Mouse (Mus musculus) spleen, postnatal 4 days (tissue): Measurements from ENCODE around the gene Rasal1.

ENCODE experiments used
- DNase-seq, 2 experiments: peaks; one replicate each; pipeline ENCODE4 v3.0.0; 2022; ENCODE audit warnings: low spot score in 2 of 2

Rasal1 gene

DNA sequence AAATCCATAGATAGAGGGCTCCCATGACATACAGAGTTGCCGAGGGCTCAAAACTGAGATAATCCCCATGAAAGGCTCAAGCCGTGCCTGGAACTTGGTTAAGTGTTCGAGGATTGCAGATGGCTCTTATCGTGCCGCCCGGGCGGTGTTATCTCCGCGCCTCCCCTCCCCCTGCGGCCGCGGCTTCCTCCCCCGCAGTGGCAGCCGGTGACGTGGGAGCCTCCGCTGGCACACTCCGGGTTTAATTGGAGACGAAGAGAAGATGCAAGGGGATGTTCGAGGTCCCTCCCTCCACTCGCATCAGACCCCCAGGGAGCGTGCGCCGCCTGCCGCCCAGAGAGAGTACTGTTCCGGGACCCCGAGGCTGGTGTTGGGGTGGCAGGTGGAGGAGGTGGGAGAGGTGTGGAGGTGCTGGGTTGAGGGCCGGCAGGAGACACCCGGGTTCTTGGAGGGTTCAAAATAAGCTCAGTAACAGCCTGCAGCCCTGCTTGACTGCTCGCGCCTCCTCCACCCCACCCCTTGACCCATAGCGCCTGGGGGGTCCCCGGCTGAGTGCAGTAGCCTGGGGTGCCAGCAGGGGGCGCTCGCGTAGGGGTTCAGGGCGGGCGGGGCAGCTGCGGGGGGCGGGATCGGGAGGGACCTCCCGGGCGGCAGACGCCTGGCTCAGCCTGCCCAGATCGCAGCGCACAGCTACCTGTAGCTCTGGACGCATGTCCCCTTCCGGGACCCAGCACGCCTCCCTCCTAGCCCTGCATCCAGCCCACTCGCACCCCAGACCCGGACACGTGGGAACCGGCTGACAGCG, at the start of gene Rasal1:
Gene Rasal1 (plus strand): TSS at position 244 of the 805 bp plus-strand sequence.
- peak; percentile 64 to 89 for DNase-seq

DNA sequence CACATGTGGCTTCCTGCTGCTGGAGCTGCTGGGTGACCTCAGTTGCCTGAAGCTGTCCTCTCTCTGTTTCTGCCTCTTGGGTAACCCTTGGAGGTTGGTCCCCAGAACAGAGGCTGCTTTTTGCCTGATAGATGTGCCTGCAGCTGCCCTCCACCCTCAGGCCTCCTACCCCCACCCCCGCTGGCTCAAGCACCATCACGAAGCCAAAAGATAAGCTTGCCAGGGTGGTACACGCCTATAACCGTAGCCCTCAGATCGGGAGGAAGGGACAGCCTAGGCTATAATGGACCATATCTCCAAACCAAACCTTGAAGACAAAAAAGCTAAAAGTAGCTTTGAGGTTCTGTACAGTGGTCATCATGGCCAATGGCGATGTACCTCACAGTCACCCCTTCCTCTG, 49.0 kb upstream of the Rasal1 start:
- peak in 1 of 2 experiments; percentile 53 for DNase-seq

DNA sequence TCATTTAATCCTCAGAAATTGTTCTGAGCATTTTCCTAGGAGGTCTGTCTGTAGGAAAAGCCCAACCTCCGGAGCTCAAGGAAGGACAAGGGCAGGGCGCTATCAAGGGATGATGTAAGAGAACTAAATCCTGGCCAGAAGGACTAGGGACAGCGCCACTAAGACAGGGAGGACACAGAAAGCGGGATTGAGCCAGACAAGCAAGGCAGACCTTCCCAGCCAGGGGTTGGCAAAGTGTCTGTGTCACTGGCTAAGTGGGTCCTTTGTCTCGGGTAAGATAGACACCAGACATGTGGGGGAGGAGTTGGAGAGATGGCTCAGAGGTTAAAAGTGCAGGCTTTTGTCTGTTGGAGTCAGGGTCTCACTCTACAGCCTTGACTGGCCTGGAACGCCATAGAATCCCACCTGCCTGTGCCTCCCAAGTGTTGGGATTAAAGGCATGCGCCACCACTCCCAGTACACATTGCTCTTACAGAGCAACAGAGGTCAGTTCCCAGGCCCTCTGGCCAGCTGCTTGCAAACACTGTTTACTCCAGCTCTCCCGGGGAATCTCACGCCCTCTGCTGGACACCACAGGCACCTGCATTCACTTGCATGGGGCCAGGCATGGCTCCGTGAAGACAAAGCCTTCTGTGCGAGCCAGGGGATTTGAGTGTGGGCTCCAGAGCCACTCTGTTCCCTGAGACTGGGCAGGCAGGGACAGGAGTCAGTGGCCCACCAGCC, 47.5 kb upstream of the Rasal1 start:
- peak in 1 of 2 experiments; percentile 79 for DNase-seq

DNA sequence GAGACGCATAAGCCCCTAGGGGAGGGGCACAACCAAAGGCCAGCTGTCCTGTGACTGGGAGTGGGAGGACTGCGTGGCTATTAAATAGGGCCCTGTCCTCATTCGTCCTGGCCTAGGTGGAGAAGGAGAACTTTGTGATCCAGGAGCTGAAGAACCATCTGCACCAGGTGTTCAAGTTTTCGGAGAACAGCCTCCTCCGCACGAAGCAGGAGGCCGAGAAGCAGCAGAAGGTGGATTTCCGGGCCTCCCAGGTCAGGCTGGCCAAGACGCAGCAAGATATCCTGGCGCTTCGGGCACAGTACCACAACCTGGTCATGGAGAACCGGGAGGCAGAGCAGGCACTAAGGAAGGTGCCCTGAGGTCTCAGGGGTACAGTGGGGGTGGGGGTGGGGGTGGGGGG, 46.4 kb upstream of the Rasal1 start:
- DNase-seq, result no peak

DNA sequence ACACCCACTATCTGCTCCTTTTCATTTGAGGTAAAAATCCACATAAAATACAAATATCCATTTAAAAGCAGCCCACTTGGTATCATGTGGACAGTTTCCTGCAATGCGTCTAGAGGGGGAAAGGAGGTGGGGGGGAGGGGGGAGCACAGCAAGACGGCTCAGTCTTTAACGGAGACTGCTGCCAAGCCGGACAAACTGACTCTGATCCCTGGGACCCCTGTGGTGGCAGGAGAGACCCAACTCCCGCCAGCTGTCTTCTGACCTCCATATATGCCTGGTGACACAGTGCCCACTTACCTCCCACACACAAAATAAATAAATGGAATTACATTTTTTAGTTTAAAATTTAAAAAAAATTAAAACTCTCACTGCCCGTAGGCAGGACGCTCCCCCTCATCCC, 45.1 kb upstream of the Rasal1 start:
- no peak for DNase-seq

DNA sequence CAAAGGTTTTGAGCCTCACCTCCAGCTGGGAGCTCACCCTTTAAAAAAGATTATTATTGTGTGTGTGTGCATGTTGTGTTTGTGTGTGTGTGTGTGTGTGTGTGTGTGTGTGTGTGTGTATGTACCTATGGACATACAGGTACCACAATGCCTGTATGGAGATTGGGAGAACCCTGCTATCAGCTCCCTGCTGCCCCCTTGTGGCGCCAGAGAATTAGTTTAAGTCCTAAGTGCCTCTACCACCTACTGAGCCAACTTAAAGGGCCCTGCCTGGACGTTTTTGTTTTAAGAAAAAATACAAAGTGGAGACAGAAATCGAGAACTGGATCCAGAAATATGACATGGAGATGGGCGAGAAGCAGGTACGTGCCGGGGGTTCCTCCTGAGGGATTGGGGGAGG, 43.8 kb upstream of the Rasal1 start:
- peak; percentile 86 to 96 for DNase-seq

DNA sequence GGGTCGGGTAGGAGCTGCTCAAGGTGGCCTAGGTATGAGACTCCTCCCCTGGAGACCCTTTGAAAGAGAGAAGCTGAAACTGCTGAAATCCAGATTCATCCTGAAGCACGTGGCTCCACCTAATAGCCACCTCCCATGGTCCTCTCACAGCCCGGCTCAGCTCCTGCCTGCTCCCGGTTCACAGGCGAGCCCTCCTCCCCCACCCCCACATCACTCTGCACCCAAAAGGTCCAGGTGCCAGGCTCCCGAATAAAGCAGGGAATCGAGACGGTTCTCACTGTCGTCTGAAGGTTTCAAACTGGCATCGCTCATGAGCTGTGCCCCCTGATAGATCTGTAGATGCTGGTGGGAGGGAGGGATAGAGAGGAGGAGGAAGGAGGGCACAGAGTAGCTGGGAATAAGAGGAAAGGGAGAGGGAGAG, 43.4 kb upstream of the Rasal1 start:
- DNase-seq, result no peak

DNA sequence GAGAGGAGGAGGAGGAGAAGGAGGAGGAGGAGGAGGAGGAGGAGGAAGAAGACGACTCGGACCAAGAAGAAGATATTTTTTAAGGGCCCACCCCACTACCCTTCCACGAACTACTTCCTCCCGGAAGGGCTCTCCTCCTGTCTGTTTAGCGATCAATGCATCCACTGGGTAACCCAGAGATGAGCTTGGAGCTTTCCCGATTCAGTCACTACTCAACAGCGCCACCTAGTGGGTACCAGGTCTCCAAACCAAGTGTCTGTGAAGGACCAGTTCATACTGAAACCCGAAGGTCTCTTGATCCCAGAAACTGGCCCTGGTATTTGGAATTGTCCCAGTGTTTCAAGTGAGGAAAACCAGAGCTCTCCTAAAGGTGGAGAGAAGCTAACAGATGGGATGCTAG, 42.9 kb upstream of the Rasal1 start:
- peak; percentile 88 to 97 for DNase-seq

DNA sequence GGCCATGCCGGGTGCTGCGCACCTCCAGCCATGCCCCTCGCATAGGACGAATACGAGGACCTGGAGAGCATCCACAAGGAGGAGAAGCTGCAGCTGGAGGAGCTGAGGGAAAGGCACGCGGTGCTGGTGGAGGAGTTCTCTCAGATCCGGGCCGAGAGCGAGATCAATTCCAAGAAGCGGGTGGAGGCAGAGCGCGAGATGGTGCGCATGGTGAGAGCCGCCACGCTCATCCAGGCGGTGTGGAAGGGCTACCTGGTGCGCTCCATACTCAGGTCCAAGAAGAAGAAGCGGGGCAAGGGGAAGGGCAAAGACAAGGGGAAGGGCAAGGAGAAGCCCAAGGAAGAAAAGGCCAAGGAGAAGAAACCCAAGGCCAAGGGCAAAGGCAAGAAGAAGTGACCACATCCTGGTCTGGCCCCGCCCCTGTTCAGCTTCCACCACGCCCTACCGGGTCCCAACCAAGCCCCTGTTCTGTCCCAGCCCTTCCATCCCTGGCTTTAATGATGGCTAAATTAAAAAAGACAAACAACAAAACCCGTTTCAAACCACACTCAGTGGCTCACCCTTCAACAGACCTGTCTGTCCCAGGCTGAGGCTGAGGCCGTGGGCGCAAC, 41.9 kb upstream of the Rasal1 start:
- DNase-seq, result no peak

DNA sequence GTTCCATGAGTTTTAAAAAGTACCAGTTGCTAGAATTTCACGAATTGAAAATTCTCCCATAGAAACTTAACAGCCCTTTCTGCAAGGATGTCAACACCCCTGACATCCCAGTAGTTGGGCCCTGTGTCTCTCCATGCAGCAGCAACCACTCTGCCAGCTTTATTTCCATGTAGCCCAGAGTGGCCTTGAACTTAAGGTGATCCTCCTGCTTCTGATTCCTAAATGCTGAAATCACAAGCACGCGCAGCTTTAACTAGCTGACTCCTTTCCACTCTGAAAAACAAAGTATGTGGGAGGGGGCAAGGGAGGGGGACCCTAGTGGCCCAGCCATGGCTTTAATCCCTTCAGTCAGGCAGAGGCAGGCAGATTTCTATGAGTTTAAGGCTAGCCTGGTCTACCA, 41.3 kb upstream of the Rasal1 start:
- DNase-seq, result no peak

DNA sequence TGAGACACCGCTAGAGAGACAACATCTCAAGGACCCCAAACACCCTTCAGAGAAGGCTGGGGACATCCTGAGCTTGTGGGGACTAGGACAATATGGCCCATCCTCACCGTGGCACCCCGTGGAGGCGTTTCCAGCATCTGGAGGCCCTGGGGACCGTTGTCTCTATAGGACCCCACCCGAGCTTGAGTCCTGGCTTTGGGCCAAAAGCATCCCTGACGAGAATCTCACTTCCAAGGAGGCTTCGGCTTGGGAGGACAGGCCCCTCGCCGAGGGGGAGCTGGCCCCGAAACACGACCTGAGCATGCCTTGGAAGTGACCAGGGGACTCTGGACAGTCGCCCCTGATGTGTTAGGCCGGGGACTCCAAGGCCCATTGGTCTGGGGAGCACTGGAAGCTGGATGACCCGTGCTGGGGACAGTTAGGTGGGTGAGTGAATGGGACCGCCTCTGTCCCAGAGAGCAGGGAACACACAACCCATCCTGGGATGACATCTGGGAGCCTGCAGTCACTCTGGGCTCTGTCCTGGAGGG, 39.3 kb upstream of the Rasal1 start:
- no peak for DNase-seq

DNA sequence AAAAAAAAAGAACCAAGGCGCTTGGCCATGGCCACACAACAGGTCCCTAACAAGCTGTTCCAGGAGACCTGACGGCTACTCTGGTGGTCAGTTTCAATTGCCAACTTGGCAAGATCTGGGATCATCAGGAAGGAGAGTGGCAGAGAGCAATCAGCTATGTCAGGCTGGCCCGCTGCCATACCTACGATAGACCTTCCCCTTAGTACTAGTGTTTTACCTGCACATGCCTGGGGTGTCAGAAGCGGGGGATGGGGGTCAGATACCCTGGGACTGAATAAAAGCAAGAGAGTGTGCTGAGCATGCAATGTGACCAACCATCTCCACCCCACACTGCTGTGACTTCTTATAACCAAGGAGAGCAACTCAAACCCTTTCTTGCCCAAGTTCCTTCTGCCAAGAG, 37.7 kb upstream of the Rasal1 start:
- DNase-seq, result no peak

DNA sequence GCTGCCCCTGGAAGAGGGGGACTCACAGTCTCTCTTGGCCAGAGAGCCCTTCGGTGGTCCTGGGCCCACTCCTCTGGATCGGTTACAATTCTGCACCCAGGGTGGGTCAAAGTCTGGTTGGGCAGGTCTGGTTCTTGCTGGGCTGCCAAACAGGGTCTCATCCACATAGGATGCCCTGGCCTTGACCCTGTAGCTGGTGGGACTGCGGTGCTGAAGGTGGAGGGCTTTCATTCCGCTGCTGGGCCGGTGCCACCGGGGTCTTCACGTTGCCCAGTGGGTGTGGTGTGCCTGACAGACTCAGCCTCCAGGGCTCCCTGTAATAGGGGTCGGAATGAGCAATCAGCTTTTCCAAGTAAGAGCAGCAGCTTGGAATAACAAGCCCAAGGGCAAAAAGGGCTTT, 37.2 kb upstream of the Rasal1 start:
- no peak for DNase-seq

DNA sequence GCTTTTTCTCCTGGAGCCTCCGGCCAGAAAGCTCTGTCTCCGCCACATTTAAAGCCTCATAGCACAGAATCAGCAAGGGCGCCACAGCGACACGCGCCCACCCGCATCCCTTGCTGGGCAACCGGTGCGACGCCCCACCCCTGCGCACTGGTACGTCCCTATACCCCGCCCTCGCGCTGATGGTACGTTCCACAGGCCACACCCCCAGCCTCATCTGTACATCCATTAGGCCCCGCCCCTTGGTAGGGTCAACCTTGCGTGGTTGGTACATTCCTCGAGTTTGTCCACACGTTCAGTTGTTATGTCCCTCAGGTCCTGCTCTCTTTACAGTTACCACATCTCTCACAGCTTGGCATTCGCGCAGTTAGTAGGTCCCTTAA, 36.2 kb upstream of the Rasal1 start, which contains the start of the genes Rita1 and Ddx54:
Gene Rita1 (minus strand): TSS at position 148 of the 380 bp plus-strand sequence.
Gene Ddx54 (plus strand): TSS at position 298 of the 380 bp plus-strand sequence.
- DNase-seq, result peak; percentile 98

DNA sequence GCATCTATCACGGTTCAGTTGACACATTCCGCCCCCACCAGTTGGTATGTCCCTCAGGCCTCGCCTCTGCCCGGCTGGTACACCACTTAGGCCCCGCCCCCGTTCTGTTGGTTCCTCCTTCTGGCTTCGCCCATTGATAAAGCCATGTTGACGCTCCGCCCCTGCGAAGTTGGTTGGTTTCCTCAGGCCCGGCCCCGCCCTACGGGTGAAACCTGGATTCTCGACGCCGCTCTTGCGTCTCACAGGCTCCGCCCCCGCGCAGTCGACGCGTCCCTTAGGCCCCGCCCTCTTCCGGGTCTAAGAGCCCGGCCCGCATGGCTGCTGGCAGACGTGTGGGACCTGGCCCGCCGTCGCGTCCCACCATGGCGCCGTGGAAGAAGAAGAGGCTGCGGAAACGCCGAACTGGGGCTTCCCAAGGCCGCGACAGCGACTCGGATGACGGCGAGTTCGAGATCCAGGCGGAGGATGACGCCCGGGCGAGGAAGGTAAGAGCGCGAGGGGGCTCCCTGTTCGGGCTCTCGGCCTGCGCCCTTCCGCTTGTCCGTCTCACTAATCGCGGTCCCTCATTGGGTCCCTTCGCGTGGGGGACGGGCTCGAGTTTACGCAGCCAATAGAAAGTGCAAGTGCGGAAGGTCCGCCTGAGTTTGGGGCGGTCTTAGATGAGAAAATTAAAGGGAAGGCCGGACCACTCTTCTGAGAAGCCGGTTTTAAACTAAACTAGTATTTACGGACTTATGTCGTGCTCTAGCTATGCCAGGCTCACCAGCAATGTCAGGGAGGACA, 35.6 kb upstream of the Rasal1 start:
- DNase-seq, result peak; percentile 100

DNA sequence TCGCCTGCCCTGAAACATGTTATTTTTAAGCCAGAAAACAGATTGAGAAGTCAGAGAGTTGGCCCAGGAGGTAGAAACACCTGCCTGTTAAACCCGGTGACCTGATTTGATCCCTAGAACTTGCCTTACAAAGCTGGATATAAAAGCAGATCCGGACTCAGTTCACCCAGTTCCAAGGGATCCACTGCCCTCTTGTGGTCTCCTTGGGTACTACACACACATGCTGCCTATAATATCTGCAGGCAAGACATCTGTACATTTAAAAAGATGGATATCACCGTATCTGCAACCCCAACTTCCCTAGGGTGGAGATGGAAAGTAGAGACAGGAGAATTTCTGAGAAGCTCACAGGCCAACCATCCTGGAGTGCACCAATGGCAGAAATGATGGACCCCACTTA, 32.7 kb upstream of the Rasal1 start:
- peak; percentile 54 to 81 for DNase-seq

DNA sequence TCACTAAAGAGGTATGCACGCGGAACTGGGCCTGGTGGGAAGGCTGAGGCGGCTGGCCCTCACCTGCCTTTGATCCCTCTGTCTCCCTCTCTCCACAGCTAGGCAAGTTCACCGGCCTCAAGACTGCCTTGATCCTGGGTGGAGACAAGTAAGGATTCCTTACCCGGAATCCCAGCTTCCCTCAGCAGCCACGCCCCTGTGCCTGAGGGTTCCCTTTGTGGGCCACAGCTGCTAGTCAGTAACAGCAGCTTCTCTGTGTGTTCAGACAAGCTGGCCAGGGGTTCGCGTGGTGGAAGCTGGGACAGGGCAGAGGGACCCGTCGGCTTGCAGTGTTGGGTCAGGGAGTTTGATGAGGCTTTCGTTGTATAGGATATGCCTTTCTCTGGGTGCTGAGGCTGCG, 29.8 kb upstream of the Rasal1 start:
- DNase-seq, result no peak

DNA sequence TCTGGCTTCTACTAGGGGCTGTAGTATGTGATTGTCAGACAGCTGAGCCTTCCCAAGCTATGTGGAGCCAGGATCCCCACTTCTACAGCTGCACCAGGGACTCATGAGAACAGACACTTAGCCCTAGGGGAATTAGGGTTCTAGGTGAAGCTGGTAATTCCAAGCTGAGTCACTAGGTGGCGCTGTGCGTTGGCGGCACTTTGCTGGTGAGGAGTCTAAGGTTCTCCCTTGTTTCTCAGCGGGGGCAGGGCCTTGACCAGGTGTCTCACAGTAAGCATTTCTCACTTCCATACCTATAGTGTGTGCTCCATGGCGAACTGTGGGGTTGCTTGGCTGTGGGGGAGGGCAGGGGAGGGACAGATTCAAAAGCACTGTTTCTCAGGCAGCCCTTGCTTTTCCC, 29.4 kb upstream of the Rasal1 start:
- DNase-seq, result peak; percentile 77 to 94

DNA sequence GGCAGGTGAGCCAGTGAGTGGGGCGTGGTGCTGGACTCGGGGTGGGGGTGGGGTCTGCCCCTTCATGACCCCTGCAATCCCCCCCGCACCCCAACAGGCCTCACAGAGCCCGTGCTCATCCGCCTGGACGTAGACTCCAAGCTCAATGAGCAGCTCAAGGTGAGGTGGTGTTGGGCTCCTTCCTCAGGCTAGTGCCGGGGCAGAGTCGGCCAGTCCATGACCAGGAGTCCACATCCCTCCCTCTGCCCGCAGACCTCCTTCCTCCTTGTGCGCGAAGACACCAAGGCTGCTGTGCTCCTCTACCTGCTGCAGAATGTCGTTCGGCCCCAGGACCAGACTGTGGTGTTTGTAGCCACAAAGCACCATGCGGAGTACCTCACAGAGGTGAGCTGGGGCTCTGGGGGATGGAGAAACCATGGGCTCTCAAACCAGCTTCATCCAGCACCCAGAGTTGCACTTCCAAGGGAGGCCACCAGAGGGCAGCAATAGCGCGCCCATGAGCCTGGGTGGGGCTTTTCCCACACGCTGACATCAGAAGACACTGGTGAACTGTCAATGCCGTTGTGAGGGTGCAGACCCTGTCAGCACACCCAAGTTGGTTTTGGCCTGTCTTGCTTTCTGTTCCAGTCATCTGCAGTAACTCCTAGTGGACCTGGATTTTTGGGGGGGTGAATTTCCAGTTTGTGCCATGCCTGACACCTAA, 28.1 kb upstream of the Rasal1 start:
- peak; percentile 85 to 96 for DNase-seq

DNA sequence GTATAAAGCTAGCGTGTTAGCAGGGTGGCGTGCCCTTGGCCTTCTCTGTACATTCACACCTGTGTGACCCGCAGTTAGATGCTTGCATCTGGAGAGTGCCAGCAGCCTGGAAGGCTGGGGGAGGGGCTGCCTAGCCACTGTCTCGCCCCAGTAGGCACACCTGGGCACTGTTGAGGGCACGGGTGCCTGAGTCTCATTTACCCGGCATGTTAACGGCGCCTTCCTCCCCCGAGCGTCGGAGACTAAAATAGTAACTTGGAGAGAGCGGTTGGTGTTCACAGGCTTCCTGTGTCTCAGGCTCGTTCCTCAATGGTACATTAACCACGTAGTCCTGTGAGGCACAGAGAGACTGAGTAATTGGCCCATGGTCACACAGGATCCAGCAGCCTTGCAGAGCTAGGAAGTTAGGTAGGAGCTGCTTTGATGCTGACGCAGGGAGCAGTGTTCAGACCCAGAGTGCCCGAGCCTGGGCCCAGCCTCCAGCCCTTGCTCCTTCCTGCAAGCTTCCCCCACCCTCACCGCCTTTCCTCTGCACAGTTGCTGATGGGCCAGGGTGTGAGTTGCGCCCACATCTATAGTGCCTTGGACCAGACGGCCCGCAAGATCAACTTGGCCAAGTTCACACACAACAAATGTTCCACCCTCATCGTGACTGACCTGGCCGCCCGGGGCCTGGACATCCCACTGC, 27.4 kb upstream of the Rasal1 start:
- peak; percentile 60 to 74 for DNase-seq
